Mouse (Mus musculus) ovary, postnatal 14 days (tissue): ENCODE results near the gene Aunip.
"Not testable (repeated sequence)": the region's sequence is repeated elsewhere in the genome, so short reads cannot be mapped to it uniquely, and the experiment has no call there.

ENCODE experiments used
- DNase-seq: peaks from one replicate; pipeline ENCODE4 v3.0.0; 2022; ENCODE audit warnings: low spot score

Gene Aunip

GRCm38 (mm10) chr4:134485151-134485900, 25.5 kb upstream of the Aunip start:
- no peak for DNase-seq

- DNase-seq = no peak
These were observed 22.6 kb upstream of the Aunip start for GRCm38 (mm10) chr4:134488211-134488610.

- no peak for DNase-seq
These were observed 20.7 kb upstream of the Aunip start for GRCm38 (mm10) chr4:134489986-134490665.

- no peak for DNase-seq
These were observed 19.1 kb upstream of the Aunip start for GRCm38 (mm10) chr4:134491716-134492115.

GRCm38 (mm10) chr4:134494161-134494560, 16.6 kb upstream of the Aunip start:
- DNase-seq = not testable (repeated sequence)

- DNase-seq = no peak
These were observed 15.8 kb upstream of the Aunip start for GRCm38 (mm10) chr4:134494780-134495545.

- DNase-seq = no peak
These were observed 15.3 kb upstream of the Aunip start for GRCm38 (mm10) chr4:134495546-134495923.

- DNase-seq = peak; percentile 60
These were observed 14.1 kb upstream of the Aunip start, which contains the start of gene Paqr7 for GRCm38 (mm10) chr4:134496595-134497210. Paqr7 (plus strand) TSS chr4:134496697.

- no peak for DNase-seq
These were observed 13.6 kb upstream of the Aunip start for GRCm38 (mm10) chr4:134497223-134497622.

GRCm38 (mm10) chr4:134497986-134498731, 12.6 kb upstream of the Aunip start:
- no peak for DNase-seq

- DNase-seq = not testable (repeated sequence)
These were observed 11.8 kb upstream of the Aunip start for GRCm38 (mm10) chr4:134498983-134499382.

- no peak for DNase-seq
These were observed 9.7 kb upstream of the Aunip start for GRCm38 (mm10) chr4:134501095-134501494.

GRCm38 (mm10) chr4:134503686-134504357, 7.0 kb upstream of the Aunip start:
- DNase-seq = no peak

- DNase-seq = no peak
These were observed 5.5 kb upstream of the Aunip start for GRCm38 (mm10) chr4:134505303-134505789.

- DNase-seq = no peak
These were observed 4.7 kb upstream of the Aunip start for GRCm38 (mm10) chr4:134505966-134506594.

GRCm38 (mm10) chr4:134506713-134507112, 4.1 kb upstream of the Aunip start:
- DNase-seq = no peak

- DNase-seq = no peak
These were observed 403 bp upstream of the Aunip start for GRCm38 (mm10) chr4:134510396-134510795.

- no peak for DNase-seq
These were observed 931 bp downstream of the Aunip start for GRCm38 (mm10) chr4:134511730-134512129.

- peak; percentile 51 for DNase-seq
These were observed 2.0 kb downstream of the Aunip start for GRCm38 (mm10) chr4:134512798-134513197.

- DNase-seq = no peak
These were observed 3.6 kb downstream of the Aunip start for GRCm38 (mm10) chr4:134514309-134514930.
